Mouse (Mus musculus): Measurements from ENCODE around the gene Gpr146. TPM values are rescaled to one million over a fixed set of nuclear protein-coding genes. Genes with fewer than 3 reads are reported as not detected.
A peak's percentile ranks its signal among the peaks of the same experiment; 100 is the strongest.

Gpr146 gene
- polyA plus RNA-seq, 1 experiment from 2014 or later = 3.4 TPM

DNA sequence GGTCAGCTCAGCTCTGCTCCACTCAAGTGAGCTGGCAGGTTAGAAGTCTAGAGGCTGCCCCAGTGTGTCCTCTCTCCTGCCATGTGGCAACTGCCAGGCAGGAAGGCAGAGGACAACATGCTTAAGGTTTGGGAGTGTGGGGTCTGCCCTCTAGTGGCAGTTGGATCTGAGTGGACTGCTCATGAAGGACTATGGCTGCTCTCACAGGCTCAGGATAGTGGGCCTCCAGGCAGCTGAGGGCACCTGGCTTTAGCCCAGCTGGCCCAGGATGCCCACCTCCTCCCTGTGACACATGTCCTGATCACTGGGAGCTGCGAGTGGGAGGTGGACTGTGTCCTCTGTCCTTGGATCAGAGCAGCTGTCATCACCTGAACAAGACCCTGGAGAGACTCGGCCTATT lies 18.8 kb upstream of the Gpr146 start:
- Histone ChIP-seq H3K36me3 (peaks cover 2% of the 10 kb centered on the region; the same call in 1 of the 2 replicates), H3K4me2 (replicated peaks) (no peak overlapping the region), H3K4me1 (peaks cover 15% of the 10 kb centered on the region), H3K9me3 (replicated peaks) (no peaks in the 10 kb centered on the region), H3K27ac (replicated peaks) (no peak overlapping the region), H3K27me3 (no peaks in the 10 kb centered on the region), H3K9ac (no peak overlapping the region), H3K4me3 (replicated peaks) (no peak overlapping the region)
- ATAC-seq (ENCODE audit: insufficient number of reproducible peaks, low FRiP score, low TSS enrichment, low read depth) = no peak
- 73% methylated on average over 2 of the region's 2 CpGs for WGBS

DNA sequence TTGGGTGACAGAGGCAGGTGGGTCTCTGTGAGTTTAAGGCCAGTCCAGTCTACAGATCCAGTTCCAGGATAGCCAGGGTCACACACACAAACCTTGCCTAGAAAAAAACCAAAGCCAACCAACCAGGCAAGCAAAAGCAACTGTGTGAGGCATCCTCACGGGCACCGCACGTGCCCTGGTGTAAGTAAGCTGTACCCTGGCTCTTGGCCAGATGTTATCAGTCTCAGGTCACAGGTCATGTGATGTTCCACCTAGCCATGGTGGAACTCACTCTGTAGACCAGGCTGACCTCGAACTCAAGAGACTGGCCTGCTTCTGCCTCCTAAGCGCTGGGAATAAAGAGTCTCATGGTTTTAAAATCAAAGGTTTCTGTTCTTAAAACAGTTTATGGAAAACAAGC lies 18.3 kb upstream of the Gpr146 start:
- H3K4me3 ChIP-seq (replicated peaks) = no peak overlapping the region

DNA sequence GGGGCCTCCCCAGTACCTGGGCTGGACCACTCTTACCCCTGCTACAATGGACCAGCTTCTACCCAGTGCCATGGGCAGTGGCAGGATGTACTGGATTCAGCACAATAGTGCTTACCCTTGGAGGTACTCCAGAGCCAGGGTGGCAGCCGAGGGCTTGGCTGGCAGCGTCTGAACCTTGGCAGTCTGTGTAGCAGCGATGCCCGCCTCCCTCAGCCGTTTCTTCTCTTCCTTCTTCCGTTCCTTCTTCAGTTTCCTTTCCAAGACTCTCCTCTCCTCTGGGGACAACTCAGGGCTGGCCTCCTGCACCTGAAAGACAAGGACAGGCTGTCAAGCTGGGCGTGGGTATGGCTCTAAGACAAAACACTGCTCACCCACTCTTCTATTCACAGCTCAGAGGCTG lies 13.6 kb upstream of the Gpr146 start:
- Histone ChIP-seq H3K4me2 (replicated peaks) (peak overlapping the region; percentile 45; the same call in 1 of the 2 replicates), H3K36me3 (peaks cover 2% of the 10 kb centered on the region; the same call in 1 of the 2 replicates)
- 61% methylated on average over 7 of the region's 7 CpGs for WGBS

More for the DNA sequence above, 18.3 kb upstream of the Gpr146 start:
- H3K4me1 ChIP-seq = peaks cover 15% of the 10 kb centered on the region
- no peaks in the 10 kb centered on the region for H3K27me3 ChIP-seq
- H3K27ac ChIP-seq (replicated peaks) = no peak overlapping the region
- H3K36me3 ChIP-seq = peaks cover 2% of the 10 kb centered on the region; the same call in 1 of the 2 replicates
- WGBS = 90% methylated on average over 5 of the region's 5 CpGs
- H3K9ac ChIP-seq = no peak overlapping the region
- ATAC-seq (ENCODE audit: insufficient number of reproducible peaks, low FRiP score, low TSS enrichment, low read depth) = no peak
- no peaks in the 10 kb centered on the region for H3K9me3 ChIP-seq (replicated peaks)
- H3K4me2 ChIP-seq (replicated peaks) = no peak overlapping the region

DNA sequence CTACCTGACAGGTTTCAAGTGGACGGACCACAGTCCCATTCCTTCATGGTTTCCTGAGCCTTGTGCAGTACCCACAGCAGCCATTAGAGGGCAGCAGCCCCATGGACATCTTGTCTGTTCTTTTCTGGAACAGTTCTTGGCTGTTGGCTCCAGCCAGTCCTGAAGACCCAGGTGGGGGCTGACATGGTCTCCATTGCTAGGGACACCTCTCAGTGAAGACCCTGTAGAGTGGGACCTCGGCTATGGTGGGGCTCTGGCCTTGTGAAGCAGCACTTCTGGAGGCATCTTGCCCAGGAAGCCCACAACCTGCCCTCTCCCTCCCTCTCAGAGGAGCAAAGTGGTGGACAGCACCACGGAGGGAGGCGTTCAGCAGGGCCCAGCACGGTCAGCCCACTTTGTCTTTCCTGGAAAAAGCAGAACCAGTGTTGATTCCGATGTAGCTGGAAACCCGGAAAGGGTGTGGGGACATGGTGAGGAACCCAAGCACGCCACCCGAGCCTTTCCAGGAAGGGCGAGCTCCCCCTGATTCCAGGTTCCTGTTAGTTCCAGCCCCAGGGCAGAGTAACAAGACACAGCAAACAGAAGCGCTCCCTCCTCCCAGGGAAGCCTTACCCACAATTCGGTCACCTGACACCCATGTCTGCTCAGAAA lies 13.1 kb upstream of the Gpr146 start:
- Histone ChIP-seq H3K27ac (replicated peaks) (peak overlapping the region; percentile 71), H3K36me3 (peaks cover 2% of the 10 kb centered on the region; the same call in 1 of the 2 replicates), H3K9ac (no peak overlapping the region), H3K4me1 (peaks cover 16% of the 10 kb centered on the region), H3K4me2 (replicated peaks) (peak overlapping the region; percentile 45), H3K4me3 (replicated peaks) (no peak overlapping the region; the same call in 1 of the 2 replicates), H3K9me3 (replicated peaks) (no peaks in the 10 kb centered on the region), H3K27me3 (no peaks in the 10 kb centered on the region)
- peak; percentile 55 for ATAC-seq (ENCODE audit: insufficient number of reproducible peaks, low FRiP score, low TSS enrichment, low read depth)
- WGBS = 14% methylated on average over 12 of the region's 12 CpGs

More for the DNA sequence above, 13.6 kb upstream of the Gpr146 start:
- no peak for ATAC-seq (ENCODE audit: insufficient number of reproducible peaks, low FRiP score, low TSS enrichment, low read depth)
- H3K4me3 ChIP-seq (replicated peaks) = no peak overlapping the region
- H3K4me1 ChIP-seq = peaks cover 16% of the 10 kb centered on the region
- no peaks in the 10 kb centered on the region for H3K27me3 ChIP-seq
- H3K9ac ChIP-seq = no peak overlapping the region
- no peaks in the 10 kb centered on the region for H3K9me3 ChIP-seq (replicated peaks)
- H3K27ac ChIP-seq (replicated peaks) = no peak overlapping the region

DNA sequence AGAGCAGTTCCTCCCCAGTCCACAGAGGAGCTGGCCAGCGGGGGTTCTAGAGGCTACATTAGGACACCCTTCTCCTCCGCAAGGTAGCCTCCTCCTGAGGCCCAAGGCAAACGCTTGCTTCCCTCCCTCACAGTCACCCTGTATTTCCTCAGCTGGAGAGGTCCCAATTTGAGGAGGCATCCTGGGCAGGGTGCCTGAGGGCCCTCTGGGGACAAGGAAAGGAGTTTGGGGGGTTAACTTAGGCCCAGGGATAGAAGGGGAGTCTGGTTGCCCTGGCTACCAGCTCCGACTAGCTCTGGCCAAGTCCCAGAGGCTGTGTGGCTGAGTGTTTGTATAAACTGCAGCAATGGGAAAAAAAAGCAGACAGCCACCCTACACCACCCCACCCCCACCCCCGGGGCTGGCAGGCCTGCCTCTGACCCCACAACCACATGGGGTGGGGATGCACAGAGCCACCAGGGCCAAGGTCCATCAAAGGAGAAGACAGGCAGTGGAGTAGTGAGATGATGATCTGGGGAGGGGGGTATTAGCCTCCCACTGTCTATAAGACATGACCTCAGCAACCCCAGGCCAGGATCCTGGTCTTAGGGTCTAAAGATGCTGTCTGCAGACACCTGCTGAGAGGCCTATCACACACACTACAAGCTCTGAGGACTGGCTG lies 12.5 kb upstream of the Gpr146 start:
- Histone ChIP-seq H3K9ac (no peak overlapping the region), H3K9me3 (replicated peaks) (no peaks in the 10 kb centered on the region), H3K4me1 (peaks cover 19% of the 10 kb centered on the region), H3K4me2 (replicated peaks) (peak overlapping the region; percentile 45; the same call in 1 of the 2 replicates), H3K27me3 (no peaks in the 10 kb centered on the region), H3K27ac (replicated peaks) (peak overlapping the region; percentile 71), H3K4me3 (replicated peaks) (no peak overlapping the region), H3K36me3 (peaks cover 2% of the 10 kb centered on the region; the same call in 1 of the 2 replicates)
- WGBS = 17% methylated on average over 5 of the region's 5 CpGs
- no peak for ATAC-seq (ENCODE audit: insufficient number of reproducible peaks, low FRiP score, low TSS enrichment, low read depth)

DNA sequence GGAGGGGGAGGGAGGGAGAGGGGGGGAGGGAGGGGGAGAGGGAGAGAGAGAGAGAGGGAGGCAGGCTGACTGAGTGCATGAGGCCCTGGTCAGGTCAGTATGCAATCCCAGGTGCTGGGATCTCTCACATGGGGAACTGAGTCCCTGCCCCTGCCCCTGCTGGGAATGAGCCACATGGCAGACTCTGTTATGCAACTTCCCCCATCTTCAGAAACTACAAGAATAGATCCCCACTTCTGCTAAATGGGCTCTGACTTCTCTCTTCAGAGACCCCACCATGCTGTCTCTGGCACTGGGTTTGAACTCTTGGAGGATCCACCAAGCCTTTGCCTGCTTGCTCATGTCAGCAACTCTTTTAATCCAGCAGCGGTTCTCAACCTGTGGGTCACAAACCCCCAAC lies 11.7 kb upstream of the Gpr146 start:
- ATAC-seq (ENCODE audit: insufficient number of reproducible peaks, low FRiP score, low TSS enrichment, low read depth) = no peak
- no peak overlapping the region for H3K4me3 ChIP-seq (replicated peaks)
- no peak overlapping the region for H3K4me2 ChIP-seq (replicated peaks)
- H3K4me1 ChIP-seq = peaks cover 22% of the 10 kb centered on the region
- H3K9me3 ChIP-seq (replicated peaks) = no peaks in the 10 kb centered on the region
- H3K27me3 ChIP-seq = no peaks in the 10 kb centered on the region
- WGBS = 69% methylated on average over 1 of the region's 1 CpGs
- H3K27ac ChIP-seq (replicated peaks) = no peak overlapping the region
- H3K9ac ChIP-seq = no peak overlapping the region
- H3K36me3 ChIP-seq = peaks cover 2% of the 10 kb centered on the region; the same call in 1 of the 2 replicates

DNA sequence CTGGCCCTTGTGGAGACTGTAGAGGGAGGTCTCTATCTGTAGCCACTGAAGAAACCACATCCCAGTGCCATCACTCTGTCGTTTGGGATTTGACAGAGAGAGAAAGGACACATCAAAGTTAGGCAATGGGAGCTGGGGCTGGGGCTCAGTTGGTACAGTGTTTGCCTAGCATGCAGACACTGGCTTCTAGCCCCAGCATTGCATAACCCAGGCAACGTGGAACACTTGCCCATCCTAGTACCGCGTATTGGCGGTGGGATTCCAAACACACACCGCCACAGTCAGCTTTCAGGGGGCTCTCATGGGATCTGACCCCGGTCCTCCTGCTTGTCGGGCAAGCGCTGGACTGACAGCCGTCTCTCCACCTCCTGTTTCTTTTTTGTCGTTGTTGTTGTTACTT lies 11.0 kb upstream of the Gpr146 start:
- H3K36me3 ChIP-seq = peaks cover 2% of the 10 kb centered on the region; the same call in 1 of the 2 replicates
- H3K9me3 ChIP-seq (replicated peaks) = no peaks in the 10 kb centered on the region
- WGBS = 71% methylated on average over 11 of the region's 11 CpGs
- no peak for ATAC-seq (ENCODE audit: insufficient number of reproducible peaks, low FRiP score, low TSS enrichment, low read depth)
- H3K4me2 ChIP-seq (replicated peaks) = no peak overlapping the region
- H3K27me3 ChIP-seq = no peaks in the 10 kb centered on the region
- H3K27ac ChIP-seq (replicated peaks) = no peak overlapping the region
- H3K4me3 ChIP-seq (replicated peaks) = no peak overlapping the region
- peaks cover 29% of the 10 kb centered on the region for H3K4me1 ChIP-seq
- H3K9ac ChIP-seq = no peak overlapping the region

DNA sequence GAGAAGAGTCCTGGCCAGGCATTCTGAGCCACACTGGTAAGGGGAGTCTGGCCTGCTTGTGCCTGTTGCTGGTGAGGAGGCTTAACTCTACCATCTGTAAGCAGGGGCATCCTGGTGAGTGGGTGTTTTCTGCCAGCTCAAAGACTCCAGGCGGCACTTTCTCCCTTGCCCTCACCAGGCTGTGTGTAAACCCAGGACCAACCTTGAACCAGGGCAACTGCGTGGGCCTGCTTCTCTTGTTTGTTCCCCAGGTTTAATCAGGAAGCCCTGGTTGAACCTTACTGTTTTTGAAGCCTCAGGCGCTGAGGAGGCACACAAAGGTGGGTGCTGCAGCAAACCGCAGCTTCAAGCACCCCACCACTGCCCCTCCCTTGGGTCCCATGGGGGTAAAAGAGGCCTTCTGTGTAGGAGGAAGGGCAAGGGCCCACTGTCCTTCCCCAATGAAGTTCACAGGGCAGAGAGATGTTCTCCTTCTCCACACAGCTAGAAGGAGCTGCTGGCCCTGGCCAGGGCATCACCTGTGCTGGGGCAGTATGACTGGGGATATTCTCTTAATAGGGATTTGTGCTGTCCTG lies 9.5 kb upstream of the Gpr146 start:
- Histone ChIP-seq H3K4me3 (replicated peaks) (no peak overlapping the region), H3K27me3 (no peaks in the 10 kb centered on the region), H3K9me3 (replicated peaks) (no peaks in the 10 kb centered on the region), H3K4me1 (peaks cover 39% of the 10 kb centered on the region), H3K4me2 (replicated peaks) (no peak overlapping the region), H3K36me3 (peaks cover 2% of the 10 kb centered on the region; the same call in 1 of the 2 replicates), H3K27ac (replicated peaks) (no peak overlapping the region), H3K9ac (no peak overlapping the region)
- ATAC-seq (ENCODE audit: insufficient number of reproducible peaks, low FRiP score, low TSS enrichment, low read depth) = no peak
- 79% methylated on average over 4 of the region's 4 CpGs for WGBS

DNA sequence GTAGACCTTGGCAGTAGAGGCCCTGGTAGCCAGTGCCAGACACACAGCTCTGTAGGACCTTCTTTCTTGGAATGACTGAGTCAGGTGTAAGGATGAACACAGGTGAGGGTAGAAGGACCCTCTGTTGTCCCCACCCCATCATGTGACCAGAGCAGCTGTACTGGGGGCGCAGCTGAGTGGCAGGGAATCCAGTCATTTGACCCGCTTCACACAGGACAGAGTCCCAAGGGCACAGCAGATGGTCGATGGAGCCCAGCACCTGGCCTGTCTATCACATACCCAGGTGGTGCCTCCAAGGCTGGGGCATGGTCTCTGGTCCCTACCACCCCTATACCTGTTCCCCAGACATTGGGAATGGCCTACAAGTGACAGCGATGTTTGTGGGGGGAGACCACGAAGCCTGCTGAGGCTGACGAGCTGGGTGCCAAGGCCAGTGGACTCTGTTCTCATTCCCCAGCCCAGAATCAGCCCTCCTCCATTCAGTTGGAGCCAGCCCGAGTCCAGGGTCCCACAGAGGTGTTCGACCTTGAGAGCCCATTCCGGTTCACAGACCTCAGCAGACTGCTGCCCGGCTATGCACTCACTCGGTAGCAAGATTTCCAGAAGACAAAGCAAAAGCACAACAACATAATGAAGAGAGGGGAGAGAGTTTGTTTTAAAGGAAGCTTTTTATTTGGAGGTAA lies 8.7 kb upstream of the Gpr146 start:
- H3K4me2 ChIP-seq (replicated peaks) = no peak overlapping the region
- ATAC-seq (ENCODE audit: insufficient number of reproducible peaks, low FRiP score, low TSS enrichment, low read depth) = no peak
- H3K27ac ChIP-seq (replicated peaks) = no peak overlapping the region
- WGBS = 80% methylated on average over 11 of the region's 11 CpGs
- H3K4me1 ChIP-seq = peaks cover 39% of the 10 kb centered on the region
- H3K27me3 ChIP-seq = no peaks in the 10 kb centered on the region
- no peaks in the 10 kb centered on the region for H3K9me3 ChIP-seq (replicated peaks)
- H3K9ac ChIP-seq = no peak overlapping the region
- no peaks in the 10 kb centered on the region for H3K36me3 ChIP-seq
- no peak overlapping the region for H3K4me3 ChIP-seq (replicated peaks)

DNA sequence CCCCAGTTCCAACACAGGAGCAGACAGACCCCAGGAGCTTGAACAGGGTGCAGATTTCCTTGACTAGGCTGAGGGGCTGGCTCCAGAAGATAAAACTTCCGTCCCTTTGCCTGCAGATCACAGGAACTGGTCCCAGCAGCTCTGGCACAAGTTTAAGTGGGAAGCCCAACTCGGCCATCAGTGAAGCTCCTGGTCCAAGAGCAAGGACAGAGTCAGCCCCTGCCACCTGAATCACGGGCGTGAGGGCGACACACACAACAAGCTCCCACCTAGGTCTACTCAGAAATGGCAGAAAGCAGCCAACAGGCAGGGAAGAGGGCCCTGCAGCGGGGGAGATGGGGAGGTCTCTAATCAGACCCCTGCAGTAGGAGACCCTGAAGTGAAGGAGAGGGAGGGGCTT lies 7.2 kb upstream of the Gpr146 start:
- H3K9me3 ChIP-seq (replicated peaks) = no peaks in the 10 kb centered on the region
- H3K4me2 ChIP-seq (replicated peaks) = no peak overlapping the region
- H3K27ac ChIP-seq (replicated peaks) = no peak overlapping the region
- no peak overlapping the region for H3K9ac ChIP-seq
- H3K36me3 ChIP-seq = no peaks in the 10 kb centered on the region
- H3K27me3 ChIP-seq = no peaks in the 10 kb centered on the region
- peaks cover 32% of the 10 kb centered on the region for H3K4me1 ChIP-seq
- WGBS = 79% methylated on average over 6 of the region's 6 CpGs
- H3K4me3 ChIP-seq (replicated peaks) = no peak overlapping the region
- ATAC-seq (ENCODE audit: insufficient number of reproducible peaks, low FRiP score, low TSS enrichment, low read depth) = no peak

DNA sequence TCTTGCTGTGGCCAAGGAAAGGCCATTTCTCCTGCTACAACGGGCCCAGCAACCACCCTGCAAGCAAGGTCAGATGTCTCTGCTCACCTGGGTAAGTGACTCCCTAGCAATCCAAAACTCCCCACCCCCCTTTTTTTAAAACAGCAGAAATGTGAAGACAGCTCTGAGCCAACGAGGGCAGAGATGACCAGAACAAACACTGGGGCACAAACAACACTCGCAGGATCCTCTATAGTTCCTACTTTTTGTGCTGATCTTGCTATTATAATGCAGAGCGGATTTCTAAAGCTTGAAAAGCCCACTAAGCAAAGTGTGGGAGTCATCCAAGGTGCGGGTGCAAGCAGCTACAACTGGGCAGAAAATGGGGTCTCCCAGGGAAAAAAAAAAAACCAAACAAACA lies 6.4 kb upstream of the Gpr146 start:
- Histone ChIP-seq H3K4me2 (replicated peaks) (peak overlapping the region; percentile 77), H3K27me3 (no peaks in the 10 kb centered on the region), H3K36me3 (no peaks in the 10 kb centered on the region), H3K4me1 (peaks cover 31% of the 10 kb centered on the region), H3K27ac (replicated peaks) (peak overlapping the region; percentile 82; the same call in 1 of the 2 replicates), H3K9ac (peak overlapping the region; percentile 79; the same call in 1 of the 2 replicates), H3K4me3 (replicated peaks) (peak overlapping the region; percentile 69), H3K9me3 (replicated peaks) (no peaks in the 10 kb centered on the region)
- ATAC-seq (ENCODE audit: insufficient number of reproducible peaks, low FRiP score, low TSS enrichment, low read depth) = no peak
- 61% methylated on average over 5 of the region's 5 CpGs for WGBS
